Mouse (Mus musculus) lung, adult 2 months (tissue): ENCODE measurements at regions not wholly inside any gene's neighbourhood (a gene's known extent, or its start where the extent isn't known, plus 50 kb on each side); places are given as distances from the start of the nearest gene placed in this dataset.

Source experiments
- CTCF ChIP-seq: fragments of 200-500 bp; IDR thresholded peaks from 2 replicates; pipeline ENCODE4 v1.5.1; 2011; ENCODE audit warnings: mild to moderate bottlenecking, low read length, control low read depth; ENCODE audit not compliant: insufficient read depth
- POLR2A ChIP-seq: fragments of 200-500 bp; IDR thresholded peaks from 2 replicates; pipeline ENCODE4 v1.6.1; 2011; ENCODE audit warnings: low read depth, mild to moderate bottlenecking, control low read depth, low read length, borderline replicate concordance; ENCODE audit errors: extremely low read depth

DNA sequence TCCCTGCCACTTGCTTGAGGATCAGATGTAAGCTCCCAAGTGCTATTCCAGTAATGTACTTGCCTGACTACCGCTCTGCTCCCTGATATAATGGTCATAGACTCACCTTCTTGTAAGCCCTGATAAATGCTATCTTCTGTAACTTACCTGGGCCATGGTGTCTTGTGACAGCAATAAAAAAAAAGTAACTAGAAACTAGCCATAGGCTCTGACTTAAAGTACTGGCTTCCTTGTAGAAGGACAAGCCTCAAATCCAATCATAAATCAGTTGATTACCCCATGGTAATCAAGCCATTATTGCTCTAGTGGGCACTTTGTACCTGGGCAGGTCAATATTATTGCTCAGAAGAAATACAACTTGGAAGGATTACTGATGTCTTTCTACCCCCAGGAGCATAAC, 222.7 kb upstream of the Fam49a start:
- TF ChIP-seq CTCF (no peak), POLR2A (no peak)
